Mouse (Mus musculus): ENCODE measurements around the gene Tube1. TPM values are rescaled to one million over a fixed set of nuclear protein-coding genes. Genes with fewer than 3 reads are reported as not detected.
A peak's percentile ranks its signal among the peaks of the same experiment; 100 is the strongest.

Gene Tube1
- 1.7 and 1.8 TPM in 2 replicates for polyA plus RNA-seq (2015; fragmentation: Nextera tagmentation; extraction: Ambion mirVana)

- H3K9ac ChIP-seq (replicated peaks; ENCODE audit: low read depth), result no peak within 1 kb of the TSS; the same call in 1 of the 2 replicates
- 3% methylated on average over 47 of the region's 47 CpGs for WGBS
- H3K27ac ChIP-seq (ENCODE audit: low read length), result no peak within 1 kb of the TSS
- no peak for TF ChIP-seq CTCF (IDR thresholded peaks at IDR 0.05)
- no peak for TF ChIP-seq EP300 (IDR thresholded peaks at IDR 0.05)
- peaks cover 3% of the 10 kb centered on the region; the same call in 1 of the 2 replicates for H3K4me1 ChIP-seq (ENCODE audit: insufficient read depth, low read depth, low read length)
- peak within 1 kb of the TSS; percentile 61 for H3K4me3 ChIP-seq (ENCODE audit: low read depth, low read length)
- no peaks in the 10 kb centered on the region for H3K9me3 ChIP-seq (ENCODE audit: low read length)
- DNase-seq (ENCODE audit: low spot score), result peak; percentile 98
- H3K27me3 ChIP-seq (replicated peaks; ENCODE audit: insufficient read depth, low read length), result no peaks in the 10 kb centered on the region
- peak within 1 kb of the TSS; percentile 93 for H3K4me2 ChIP-seq (replicated peaks; ENCODE audit: low read depth, low read length)
- no peaks in the 10 kb centered on the region for H3K36me3 ChIP-seq (ENCODE audit: insufficient read depth, low read length)
- ATAC-seq, result peak; percentile 97
These were observed at the start of gene Tube1, which contains the start of gene Fam229b for GRCm38 (mm10) chr10:39133462-39134310. Gene Tube1, plus strand, starts transcription at chr10:39133976. Gene Fam229b, minus strand, starts transcription at chr10:39133914.

GRCm38 (mm10) chr10:39096981-39097380, 36.8 kb upstream of the Tube1 start:
- ATAC-seq (no peak), DNase-seq (ENCODE audit: low spot score) (no peak)
- Histone ChIP-seq H3K9me3 (ENCODE audit: low read length) (no peaks in the 10 kb centered on the region), H3K4me2 (replicated peaks; ENCODE audit: low read depth, low read length) (no peak overlapping the region), H3K36me3 (ENCODE audit: insufficient read depth, low read length) (peaks cover 12% of the 10 kb centered on the region; the same call in 1 of the 2 replicates), H3K9ac (replicated peaks; ENCODE audit: low read depth) (no peak overlapping the region), H3K4me3 (ENCODE audit: low read depth, low read length) (no peak overlapping the region), H3K27ac (ENCODE audit: low read length) (no peak overlapping the region), H3K4me1 (ENCODE audit: insufficient read depth, low read depth, low read length) (no peaks in the 10 kb centered on the region), H3K27me3 (replicated peaks; ENCODE audit: insufficient read depth, low read length) (no peaks in the 10 kb centered on the region)
- 80% methylated on average over 9 of the region's 9 CpGs for WGBS
- no peak for TF ChIP-seq EP300 (IDR thresholded peaks at IDR 0.05)
- TF ChIP-seq CTCF (IDR thresholded peaks at IDR 0.05), result peak; percentile 53

- peaks cover 16% of the 10 kb centered on the region; the same call in 1 of the 2 replicates for H3K36me3 ChIP-seq (ENCODE audit: insufficient read depth, low read length)
- 94% methylated on average over 10 of the region's 10 CpGs for WGBS
These were observed 35.0 kb upstream of the Tube1 start for GRCm38 (mm10) chr10:39098746-39099145.

GRCm38 (mm10) chr10:39104803-39105449, 28.9 kb upstream of the Tube1 start:
- TF ChIP-seq CTCF (IDR thresholded peaks at IDR 0.05), result no peak
- TF ChIP-seq EP300 (IDR thresholded peaks at IDR 0.05), result no peak
- no peaks in the 10 kb centered on the region for H3K9me3 ChIP-seq (ENCODE audit: low read length)
- DNase-seq (ENCODE audit: low spot score) (no peak), ATAC-seq (no peak)
- H3K4me2 ChIP-seq (replicated peaks; ENCODE audit: low read depth, low read length), result no peak overlapping the region
- H3K9ac ChIP-seq (replicated peaks; ENCODE audit: low read depth), result no peak overlapping the region
- no peaks in the 10 kb centered on the region for H3K4me1 ChIP-seq (ENCODE audit: insufficient read depth, low read depth, low read length)
- WGBS, result 84% methylated on average over 8 of the region's 8 CpGs
- peaks cover 12% of the 10 kb centered on the region; the same call in 1 of the 2 replicates for H3K36me3 ChIP-seq (ENCODE audit: insufficient read depth, low read length)
- no peaks in the 10 kb centered on the region for H3K27me3 ChIP-seq (replicated peaks; ENCODE audit: insufficient read depth, low read length)
- no peak overlapping the region for H3K27ac ChIP-seq (ENCODE audit: low read length)
- no peak overlapping the region for H3K4me3 ChIP-seq (ENCODE audit: low read depth, low read length)

More at GRCm38 (mm10) chr10:39098746-39099145, 35.0 kb upstream of the Tube1 start:
- H3K27ac ChIP-seq (ENCODE audit: low read length), result no peak overlapping the region
- no peaks in the 10 kb centered on the region for H3K4me1 ChIP-seq (ENCODE audit: insufficient read depth, low read depth, low read length)
- no peak overlapping the region for H3K4me3 ChIP-seq (ENCODE audit: low read depth, low read length)
- no peak overlapping the region for H3K4me2 ChIP-seq (replicated peaks; ENCODE audit: low read depth, low read length)
- no peaks in the 10 kb centered on the region for H3K9me3 ChIP-seq (ENCODE audit: low read length)
- H3K9ac ChIP-seq (replicated peaks; ENCODE audit: low read depth), result no peak overlapping the region
- H3K27me3 ChIP-seq (replicated peaks; ENCODE audit: insufficient read depth, low read length), result no peaks in the 10 kb centered on the region
- DNase-seq (ENCODE audit: low spot score) (no peak), ATAC-seq (no peak)
- TF ChIP-seq CTCF (IDR thresholded peaks at IDR 0.05) (no peak), EP300 (IDR thresholded peaks at IDR 0.05) (no peak)

- TF ChIP-seq CTCF (IDR thresholded peaks at IDR 0.05) (no peak), EP300 (IDR thresholded peaks at IDR 0.05) (no peak)
- DNase-seq (ENCODE audit: low spot score), result no peak
These were observed 27.4 kb upstream of the Tube1 start for GRCm38 (mm10) chr10:39106413-39106812.

GRCm38 (mm10) chr10:39106935-39107334, 26.8 kb upstream of the Tube1 start:
- peaks cover 12% of the 10 kb centered on the region; the same call in 1 of the 2 replicates for H3K36me3 ChIP-seq (ENCODE audit: insufficient read depth, low read length)
- no peaks in the 10 kb centered on the region for H3K9me3 ChIP-seq (ENCODE audit: low read length)
- no peaks in the 10 kb centered on the region for H3K27me3 ChIP-seq (replicated peaks; ENCODE audit: insufficient read depth, low read length)
- H3K4me2 ChIP-seq (replicated peaks; ENCODE audit: low read depth, low read length), result no peak overlapping the region
- WGBS, result 65% methylated on average over 4 of the region's 4 CpGs
- peak; percentile 7 for DNase-seq (ENCODE audit: low spot score)
- no peak overlapping the region for H3K4me3 ChIP-seq (ENCODE audit: low read depth, low read length)
- no peak for TF ChIP-seq EP300 (IDR thresholded peaks at IDR 0.05)
- no peak for TF ChIP-seq CTCF (IDR thresholded peaks at IDR 0.05)
- no peak overlapping the region for H3K27ac ChIP-seq (ENCODE audit: low read length)
- no peak for ATAC-seq
- H3K4me1 ChIP-seq (ENCODE audit: insufficient read depth, low read depth, low read length), result no peaks in the 10 kb centered on the region
- no peak overlapping the region for H3K9ac ChIP-seq (replicated peaks; ENCODE audit: low read depth)

More at GRCm38 (mm10) chr10:39106413-39106812, 27.4 kb upstream of the Tube1 start:
- H3K27ac ChIP-seq (ENCODE audit: low read length), result no peak overlapping the region
- 68% methylated on average over 3 of the region's 3 CpGs for WGBS
- no peaks in the 10 kb centered on the region for H3K9me3 ChIP-seq (ENCODE audit: low read length)
- no peak for ATAC-seq
- no peaks in the 10 kb centered on the region for H3K4me1 ChIP-seq (ENCODE audit: insufficient read depth, low read depth, low read length)
- no peaks in the 10 kb centered on the region for H3K27me3 ChIP-seq (replicated peaks; ENCODE audit: insufficient read depth, low read length)
- no peak overlapping the region for H3K4me2 ChIP-seq (replicated peaks; ENCODE audit: low read depth, low read length)
- H3K9ac ChIP-seq (replicated peaks; ENCODE audit: low read depth), result no peak overlapping the region
- H3K4me3 ChIP-seq (ENCODE audit: low read depth, low read length), result no peak overlapping the region
- H3K36me3 ChIP-seq (ENCODE audit: insufficient read depth, low read length), result peaks cover 12% of the 10 kb centered on the region; the same call in 1 of the 2 replicates

Data from lung, postnatal 0 days (tissue).